ENCODE assay signal across 13 mouse cellular contexts in the genomic region with DNA sequence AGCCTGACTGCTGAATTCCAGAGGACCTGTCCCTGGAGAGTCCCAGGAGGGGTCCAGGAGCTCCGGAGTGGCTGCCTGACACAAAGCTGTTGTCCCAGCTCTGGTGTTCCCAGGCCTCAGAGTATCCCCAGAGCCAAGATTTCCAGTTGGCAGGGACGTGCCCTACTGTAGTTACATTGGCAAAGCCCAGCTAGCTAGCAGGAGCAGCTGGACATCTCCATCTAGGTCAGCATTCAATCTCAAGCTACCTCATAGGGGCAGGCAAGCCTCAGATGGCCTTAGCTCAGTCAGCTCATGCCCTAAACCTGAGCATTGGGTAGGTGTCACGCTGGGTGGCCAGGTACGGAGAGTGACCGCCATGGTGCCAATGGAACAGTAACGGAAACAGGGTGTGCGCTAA.
A peak's percentile ranks its signal among the peaks of the same experiment; 100 is the strongest.
DNase-seq lines count a peak whose midpoint lies in the region; ATAC-seq lines count a peak whose summit lies in the region.
"Had no signal": no experiment of that assay in that cellular context is flagged by ENCODE, and none has a peak within 500 bp of the region (broad histone marks: within the 10 kb centered on the region; RNA-seq: fewer than 3 reads in every experiment).

No protein-coding gene starts in this region.

- H3K4me3 ChIP-seq in megakaryocyte, embryonic 14.5 days (replicated peaks), result peak overlapping the region; percentile 26
- H3K4me3 ChIP-seq: heart, embryonic 12.5 days; kidney, embryonic 15.5 days; neural tube, embryonic 12.5 days had no signal

- DNase-seq in cerebellum, adult 9-10 months, result peak; percentile 90
- peak; percentile 72 for DNase-seq in gastrocnemius, postnatal 14 days
- no peak for DNase-seq in ovary, adult 18-20 months (ENCODE audit: low spot score)
- no peak for DNase-seq in c-Kit-positive CD71-positive TER-119-positive erythroid progenitor cells, embryonic 14.5 days (ENCODE audit: low spot score)
- DNase-seq: adrenal gland, adult 8-10 months; liver, postnatal 0 days; right cerebral cortex, postnatal 14 days had no signal

- H3K4me1 ChIP-seq in megakaryocyte, embryonic 14.5 days, result peaks cover 96% of the 10 kb centered on the region

- no peaks in the 10 kb centered on the region for H3K9me3 ChIP-seq in megakaryocyte, embryonic 14.5 days
- H3K9me3 ChIP-seq: heart, embryonic 12.5 days; kidney, embryonic 15.5 days; neural tube, embryonic 12.5 days had no signal

- peaks cover 74% of the 10 kb centered on the region for H3K36me3 ChIP-seq in megakaryocyte, embryonic 14.5 days (replicated peaks; ENCODE audit: low read length)
- H3K36me3 ChIP-seq: heart, embryonic 12.5 days; kidney, embryonic 15.5 days; neural tube, embryonic 12.5 days had no signal

- H3K27me3 ChIP-seq in megakaryocyte, embryonic 14.5 days (replicated peaks), result no peaks in the 10 kb centered on the region
- H3K27me3 ChIP-seq: heart, embryonic 12.5 days; kidney, embryonic 15.5 days; neural tube, embryonic 12.5 days had no signal

- ATAC-seq in megakaryocyte, adult 5-6 weeks (ENCODE audit: poor library complexity, severe bottlenecking), result no peak
- peak; percentile 83 for ATAC-seq in cerebellum, adult (ENCODE audit: insufficient number of reproducible peaks, low FRiP score, low TSS enrichment)
- ATAC-seq: liver, postnatal 0 days had no signal

- intact Hi-C loops in gastrocnemius, postnatal 14 days (cut with DNase I; ENCODE audit: low total_unique reads), result no loop called here

Comparison
In these comparisons a context has a peak if more than half of its experiments do, and no peak if none do; other contexts are left out.
1. DNase-seq: peak in cerebellum, adult 9-10 months (single experiment) and gastrocnemius, postnatal 14 days (single experiment); none in ovary, adult 18-20 months (single experiment) and c-Kit-positive CD71-positive TER-119-positive erythroid progenitor cells, embryonic 14.5 days (single experiment).